Mouse (Mus musculus): ENCODE data around the gene Acod1. TPM values are rescaled to one million over a fixed set of nuclear protein-coding genes. Genes with fewer than 3 reads are reported as not detected.

The Acod1 gene
- polyA plus RNA-seq, 1 experiment, result 0.03 TPM

DNA sequence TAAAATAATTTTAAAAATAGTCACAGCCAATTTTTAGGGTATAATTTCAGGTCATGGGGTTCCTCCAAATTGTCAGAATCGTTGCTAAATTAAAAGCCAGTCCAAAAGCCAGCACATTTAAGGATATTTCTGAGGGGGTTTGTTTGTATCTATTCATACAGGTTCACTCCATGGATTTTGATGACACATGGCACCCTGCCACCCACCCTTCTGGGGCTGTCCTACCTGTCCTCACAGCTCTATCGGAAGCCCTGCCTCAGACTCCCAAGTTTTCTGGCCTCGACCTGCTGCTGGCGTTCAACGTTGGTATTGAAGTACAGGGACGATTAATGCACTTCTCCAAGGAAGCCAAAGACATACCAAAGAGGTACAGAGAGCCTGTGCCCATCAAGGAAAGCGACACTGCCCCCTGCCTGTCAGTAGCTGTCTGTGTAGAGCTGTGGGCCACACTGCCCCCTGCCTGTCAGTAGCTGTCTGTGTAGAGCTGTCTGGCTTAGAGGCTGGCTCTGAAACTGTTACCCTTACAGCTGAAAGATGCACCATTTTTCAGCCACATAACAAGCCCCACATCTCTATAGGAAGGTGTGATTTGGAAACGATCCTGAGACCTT lies 4.5 kb downstream of the Acod1 start:
- DNase-seq (ENCODE audit: low read depth), result peak; percentile 78
- TF ChIP-seq CTCF (IDR thresholded peaks at IDR 0.05; ENCODE audit: borderline replicate concordance, extremely low read depth, insufficient read depth, insufficient read length) (peak; percentile 87), POLR2A (IDR thresholded peaks at IDR 0.05; ENCODE audit: borderline replicate concordance, extremely low read depth, insufficient read depth, insufficient read length, poor library complexity, severe bottlenecking) (no peak)

DNA sequence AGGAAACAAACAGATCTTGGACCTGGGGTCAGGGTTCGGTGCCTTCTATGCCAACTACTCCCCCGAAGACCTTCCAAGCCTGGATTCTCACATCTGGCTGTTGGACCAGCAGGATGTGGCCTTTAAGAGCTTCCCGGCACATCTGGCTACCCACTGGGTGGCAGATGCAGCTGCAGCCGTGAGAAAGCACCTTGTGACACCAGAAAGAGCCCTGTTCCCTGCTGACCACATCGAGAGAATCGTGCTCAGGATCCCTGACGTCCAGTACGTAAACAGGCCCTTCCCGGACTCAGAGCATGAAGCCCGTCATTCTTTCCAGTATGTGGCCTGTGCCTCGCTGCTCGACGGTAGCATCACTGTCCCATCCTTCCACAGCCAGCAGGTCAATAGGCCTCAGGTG lies 8.0 kb downstream of the Acod1 start:
- DNase-seq (ENCODE audit: low read depth), result no peak
- TF ChIP-seq POLR2A (IDR thresholded peaks at IDR 0.05; ENCODE audit: borderline replicate concordance, extremely low read depth, insufficient read depth, insufficient read length, poor library complexity, severe bottlenecking) (no peak), CTCF (IDR thresholded peaks at IDR 0.05; ENCODE audit: borderline replicate concordance, extremely low read depth, insufficient read depth, insufficient read length) (no peak)

DNA sequence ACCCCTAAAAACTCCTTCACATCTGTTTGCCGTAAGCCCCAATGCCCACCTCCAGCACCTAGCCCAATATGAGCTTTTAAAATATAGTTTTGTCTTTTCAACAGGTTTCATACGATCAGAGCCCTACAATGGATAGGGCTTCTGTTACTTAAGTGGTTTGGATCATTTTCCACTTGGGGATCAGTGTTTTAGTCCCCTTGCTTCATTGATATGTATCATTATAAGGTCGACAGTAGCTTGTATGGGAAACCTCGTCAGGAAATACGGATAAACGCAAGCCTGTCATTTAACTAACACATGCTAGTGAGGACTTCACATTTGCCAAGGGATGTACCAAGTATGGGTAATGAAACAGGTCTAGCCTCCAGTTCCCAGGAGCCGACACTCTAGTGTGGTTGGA lies 9.8 kb downstream of the Acod1 start:
- TF ChIP-seq POLR2A (IDR thresholded peaks at IDR 0.05; ENCODE audit: borderline replicate concordance, extremely low read depth, insufficient read depth, insufficient read length, poor library complexity, severe bottlenecking) (no peak), CTCF (IDR thresholded peaks at IDR 0.05; ENCODE audit: borderline replicate concordance, extremely low read depth, insufficient read depth, insufficient read length) (no peak)
- no peak for DNase-seq (ENCODE audit: low read depth)

DNA sequence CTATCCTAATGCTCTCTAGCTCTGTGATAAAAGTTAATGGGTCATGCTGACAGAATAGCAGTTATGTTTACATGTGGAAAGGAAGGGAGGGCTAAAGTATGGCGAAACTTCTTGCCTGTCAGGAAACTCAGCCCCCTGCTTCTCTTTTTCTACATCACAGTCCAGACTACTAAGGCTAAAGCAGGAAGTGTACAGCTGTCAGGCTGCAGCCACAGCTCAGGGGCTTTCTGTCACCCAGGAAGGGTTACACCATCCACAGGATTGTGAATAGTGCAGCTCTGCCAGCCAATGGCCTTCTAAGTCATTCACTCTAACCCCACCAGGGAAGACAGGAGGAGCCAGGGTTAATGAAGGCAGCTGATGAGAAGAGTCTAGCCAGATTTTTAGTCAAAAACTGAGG lies 12.2 kb downstream of the Acod1 start:
- TF ChIP-seq CTCF (IDR thresholded peaks at IDR 0.05; ENCODE audit: borderline replicate concordance, extremely low read depth, insufficient read depth, insufficient read length) (no peak), POLR2A (IDR thresholded peaks at IDR 0.05; ENCODE audit: borderline replicate concordance, extremely low read depth, insufficient read depth, insufficient read length, poor library complexity, severe bottlenecking) (no peak)
- no peak for DNase-seq (ENCODE audit: low read depth)

DNA sequence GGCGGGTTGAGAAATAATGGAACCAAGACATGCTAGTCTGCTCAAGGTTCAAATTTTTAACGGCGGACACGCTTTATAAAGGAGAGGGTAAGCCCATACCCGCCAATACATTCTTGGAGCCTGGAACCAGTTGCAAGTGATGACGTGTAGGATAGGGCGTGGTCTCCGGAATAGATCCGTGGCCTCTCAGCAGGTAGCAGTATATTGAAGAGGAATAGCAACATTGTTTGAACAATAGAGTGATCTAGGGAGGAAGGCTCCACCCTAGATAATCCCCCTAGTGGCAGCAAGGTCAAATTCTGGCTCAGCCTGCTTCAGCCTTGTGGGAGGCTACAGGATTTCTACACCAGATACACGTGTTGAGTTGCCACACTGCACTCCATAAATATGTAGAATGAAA lies 12.7 kb downstream of the Acod1 start:
- TF ChIP-seq CTCF (IDR thresholded peaks at IDR 0.05; ENCODE audit: borderline replicate concordance, extremely low read depth, insufficient read depth, insufficient read length) (no peak), POLR2A (IDR thresholded peaks at IDR 0.05; ENCODE audit: borderline replicate concordance, extremely low read depth, insufficient read depth, insufficient read length, poor library complexity, severe bottlenecking) (no peak)
- DNase-seq (ENCODE audit: low read depth), result no peak

DNA sequence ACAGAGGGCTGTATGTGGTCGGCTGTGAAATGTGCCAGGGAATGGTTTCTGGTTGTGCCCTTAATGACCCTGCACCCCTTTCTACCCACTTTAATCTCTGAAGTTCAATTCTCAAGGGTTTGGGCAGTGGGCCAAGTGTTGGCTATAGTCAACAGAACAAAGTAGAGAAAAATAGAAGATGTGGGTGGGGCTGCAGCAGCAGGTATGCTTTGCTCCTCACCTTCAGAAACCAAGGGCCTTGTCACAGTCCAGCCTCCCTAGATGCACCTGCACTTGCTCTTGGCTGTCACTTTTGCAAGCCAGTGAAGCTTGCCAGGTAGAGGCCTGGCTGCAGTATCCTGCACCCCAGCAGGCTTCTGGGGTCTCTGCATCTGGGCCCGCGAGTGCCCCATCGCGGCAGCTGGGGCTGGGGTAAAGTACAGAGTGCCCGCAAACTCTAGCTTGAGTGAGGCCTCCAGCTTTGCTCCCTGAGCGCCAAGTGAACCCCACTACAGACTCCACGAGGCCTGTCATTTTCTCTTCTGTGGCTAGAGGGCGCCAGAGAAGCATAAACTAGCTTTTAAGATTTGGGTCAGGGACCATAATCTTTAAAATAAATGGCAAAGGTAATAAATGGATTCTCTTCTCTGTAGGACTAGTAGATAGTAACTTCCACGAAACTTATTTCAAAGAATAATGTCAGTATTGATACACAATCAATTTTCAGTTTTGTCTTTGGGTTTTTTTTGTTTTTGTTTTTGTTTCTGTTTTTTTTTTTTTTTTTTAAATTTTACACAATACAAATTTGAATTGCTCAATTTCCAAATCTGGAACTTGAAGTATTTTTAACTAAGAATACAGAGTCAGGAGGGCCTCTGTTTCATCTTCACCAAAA lies 18.8 kb downstream of the Acod1 start:
- TF ChIP-seq CTCF (IDR thresholded peaks at IDR 0.05; ENCODE audit: borderline replicate concordance, extremely low read depth, insufficient read depth, insufficient read length) (peak; percentile 76), POLR2A (IDR thresholded peaks at IDR 0.05; ENCODE audit: borderline replicate concordance, extremely low read depth, insufficient read depth, insufficient read length, poor library complexity, severe bottlenecking) (no peak)
- DNase-seq (ENCODE audit: low read depth), result peak; percentile 73

DNA sequence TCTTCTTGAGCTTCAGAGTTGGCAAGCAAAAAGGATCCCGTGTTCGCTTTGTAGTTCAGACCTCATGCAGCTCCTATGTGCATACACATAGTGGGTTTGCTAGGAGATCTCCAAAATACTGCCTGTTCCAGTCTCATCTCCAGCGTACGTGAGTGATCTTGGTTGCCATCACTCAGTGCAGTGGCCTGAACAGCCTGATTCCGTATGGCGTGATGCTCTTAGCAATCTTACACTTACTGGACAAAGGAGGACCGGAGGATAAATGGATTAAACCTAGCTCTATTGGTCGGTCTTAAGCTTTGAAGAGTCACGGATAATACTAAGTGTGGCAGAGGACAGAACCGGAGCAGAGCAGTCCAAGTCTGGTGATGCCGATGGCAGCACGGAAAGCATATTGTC lies 22.7 kb downstream of the Acod1 start:
- DNase-seq (ENCODE audit: low read depth), result no peak
- no peak for TF ChIP-seq CTCF (IDR thresholded peaks at IDR 0.05; ENCODE audit: borderline replicate concordance, extremely low read depth, insufficient read depth, insufficient read length)
- TF ChIP-seq POLR2A (IDR thresholded peaks at IDR 0.05; ENCODE audit: borderline replicate concordance, extremely low read depth, insufficient read depth, insufficient read length, poor library complexity, severe bottlenecking), result no peak

DNA sequence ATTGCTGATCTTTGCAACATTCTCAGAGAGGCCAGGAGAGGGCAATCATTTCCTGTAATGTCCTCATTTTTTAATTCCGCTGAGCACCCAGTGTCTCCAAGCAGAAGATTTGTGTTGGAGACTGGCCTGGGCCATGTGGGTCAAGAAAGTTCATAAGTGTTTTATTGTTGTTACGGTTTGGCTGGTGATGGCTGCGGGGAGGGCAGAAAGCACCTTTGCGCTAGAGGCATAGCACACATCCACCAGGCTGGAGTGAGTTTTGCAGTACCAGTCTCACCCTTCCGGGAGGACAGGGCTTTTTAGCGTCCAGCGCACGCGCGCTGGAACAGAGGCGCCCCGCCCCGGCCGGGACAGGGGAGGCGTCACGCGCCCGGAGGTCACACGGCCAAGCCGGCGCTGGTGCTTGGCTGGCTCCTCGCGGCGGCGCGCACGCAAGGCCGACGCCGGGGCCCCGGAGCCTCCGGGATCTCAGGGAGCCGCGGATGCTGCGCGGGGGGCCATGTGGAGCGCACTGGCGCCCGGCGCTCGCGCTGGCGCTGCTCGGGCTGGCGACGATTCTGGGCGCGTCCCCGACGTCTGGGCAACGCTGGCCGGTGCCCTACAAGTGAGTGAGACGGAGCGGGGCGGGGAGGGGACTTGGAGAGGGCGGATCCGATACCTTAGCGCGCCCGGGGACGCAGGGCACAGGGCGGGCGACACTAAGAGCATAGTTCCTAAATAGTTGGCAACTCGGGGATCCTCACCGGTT lies 23.3 kb downstream of the Acod1 start, which contains the start of gene Cln5:
TSS of gene Cln5 (plus strand) at position 353 of the 748 bp plus-strand sequence.
- DNase-seq (ENCODE audit: low read depth), result peak; percentile 96
- TF ChIP-seq POLR2A (IDR thresholded peaks at IDR 0.05; ENCODE audit: borderline replicate concordance, extremely low read depth, insufficient read depth, insufficient read length, poor library complexity, severe bottlenecking) (peak; percentile 64), CTCF (IDR thresholded peaks at IDR 0.05; ENCODE audit: borderline replicate concordance, extremely low read depth, insufficient read depth, insufficient read length) (peak; percentile 34; the same call in 1 of the 2 replicates)

DNA sequence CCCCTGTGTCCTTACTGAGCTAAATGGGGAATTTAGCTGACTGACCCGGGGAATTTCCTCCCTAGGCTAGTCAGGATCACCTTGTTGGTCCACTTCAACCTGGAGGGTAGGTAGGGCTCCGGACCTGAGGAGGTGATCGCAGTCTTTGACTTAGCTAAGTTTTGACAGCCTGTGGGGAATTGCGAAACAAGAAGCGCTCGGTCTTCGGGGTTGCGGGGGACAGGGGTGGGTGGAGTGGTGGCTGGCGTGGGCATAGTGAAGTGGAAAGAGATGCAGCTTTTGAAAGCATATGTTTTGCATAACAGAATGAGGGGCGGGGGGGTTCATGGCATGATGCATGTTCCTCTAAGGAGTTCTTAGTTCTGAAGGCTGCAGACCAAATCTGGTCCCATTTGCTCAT lies 24.0 kb downstream of the Acod1 start:
- no peak for TF ChIP-seq CTCF (IDR thresholded peaks at IDR 0.05; ENCODE audit: borderline replicate concordance, extremely low read depth, insufficient read depth, insufficient read length)
- no peak for TF ChIP-seq POLR2A (IDR thresholded peaks at IDR 0.05; ENCODE audit: borderline replicate concordance, extremely low read depth, insufficient read depth, insufficient read length, poor library complexity, severe bottlenecking)
- peak; percentile 13 for DNase-seq (ENCODE audit: low read depth)

DNA sequence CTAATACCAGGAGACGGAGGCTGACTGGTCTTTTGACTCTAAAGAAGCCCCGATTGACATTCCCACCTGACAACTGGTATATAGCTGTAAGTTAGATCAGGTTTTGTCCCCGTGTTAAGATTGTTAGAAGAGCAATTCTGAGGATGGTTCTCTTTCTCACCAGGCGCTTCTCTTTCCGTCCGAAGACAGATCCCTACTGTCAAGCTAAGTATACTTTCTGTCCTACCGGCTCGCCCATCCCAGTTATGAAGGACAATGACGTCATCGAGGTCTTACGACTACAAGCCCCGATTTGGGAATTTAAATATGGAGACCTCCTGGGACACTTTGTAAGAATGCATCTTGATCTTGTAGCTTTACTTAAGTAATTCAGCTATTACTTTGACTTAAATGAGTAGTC lies 24.7 kb downstream of the Acod1 start:
- DNase-seq (ENCODE audit: low read depth), result no peak
- TF ChIP-seq CTCF (IDR thresholded peaks at IDR 0.05; ENCODE audit: borderline replicate concordance, extremely low read depth, insufficient read depth, insufficient read length), result no peak
- no peak for TF ChIP-seq POLR2A (IDR thresholded peaks at IDR 0.05; ENCODE audit: borderline replicate concordance, extremely low read depth, insufficient read depth, insufficient read length, poor library complexity, severe bottlenecking)

DNA sequence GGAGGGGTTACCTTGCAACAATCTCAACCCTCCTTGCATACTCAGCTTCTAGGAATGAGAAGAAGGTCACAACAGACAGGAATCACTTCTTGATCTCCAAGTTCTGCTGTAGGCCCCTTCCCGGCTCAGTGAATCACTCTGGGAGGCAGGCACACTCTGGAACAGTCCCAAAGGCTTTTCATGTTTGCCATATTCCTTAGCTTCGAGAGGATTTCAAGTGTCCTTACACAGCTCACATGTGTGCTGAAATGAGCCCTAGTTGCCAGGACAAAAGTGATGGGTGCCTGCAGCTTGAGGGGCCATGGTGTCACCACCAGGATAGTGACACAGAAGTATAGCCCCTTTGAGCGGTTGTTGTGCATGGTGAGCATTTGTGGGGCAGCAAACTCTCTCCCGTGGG lies 26.0 kb downstream of the Acod1 start:
- TF ChIP-seq CTCF (IDR thresholded peaks at IDR 0.05; ENCODE audit: borderline replicate concordance, extremely low read depth, insufficient read depth, insufficient read length) (no peak), POLR2A (IDR thresholded peaks at IDR 0.05; ENCODE audit: borderline replicate concordance, extremely low read depth, insufficient read depth, insufficient read length, poor library complexity, severe bottlenecking) (no peak)
- DNase-seq (ENCODE audit: low read depth), result no peak
